Mouse (Mus musculus) lung, postnatal 36 days (tissue): ENCODE data around the gene Gm5741.

Experiments used
- DNase-seq: peaks from one replicate; pipeline ENCODE4 v3.0.0; 2022; ENCODE audit warnings: mixed read lengths

Gm5741 gene

GRCm38 (mm10) chr8:85073041-85073612, 5.3 kb upstream of the Gm5741 start:
- DNase-seq: no peak

DNA sequence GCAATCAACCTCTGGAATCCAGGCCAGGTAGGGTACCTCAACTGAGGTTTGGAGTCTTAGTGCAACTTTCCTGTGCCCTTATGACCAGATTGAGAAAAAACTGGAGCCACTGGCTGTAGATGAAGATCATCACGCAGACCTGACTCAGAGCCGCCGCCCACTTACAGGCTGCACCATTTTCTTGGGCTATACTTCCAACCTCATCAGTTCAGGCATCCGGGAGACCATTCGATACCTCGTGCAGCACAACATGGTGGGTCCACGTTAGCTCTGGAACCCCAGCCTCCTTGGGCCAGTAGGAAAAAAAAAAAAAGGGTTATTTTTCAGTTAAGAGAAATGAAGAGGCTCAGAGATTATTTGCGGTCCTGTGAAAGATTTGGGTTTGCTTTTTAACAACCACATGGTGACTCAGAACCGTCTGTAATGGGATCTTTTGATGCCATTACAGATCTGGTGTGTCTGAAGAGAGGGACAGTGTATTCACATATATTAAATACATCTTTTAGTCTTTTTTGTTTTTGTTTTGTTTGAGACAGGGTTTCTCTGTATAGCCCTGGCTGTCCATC, 4.7 kb upstream of the Gm5741 start:
- no peak for DNase-seq

- peak; percentile 96 for DNase-seq
Observed at GRCm38 (mm10) chr8:85071514-85072281, 3.9 kb upstream of the Gm5741 start, which contains the start of gene Dhps. Gene Dhps (plus strand): TSS chr8:85071757.

DNA sequence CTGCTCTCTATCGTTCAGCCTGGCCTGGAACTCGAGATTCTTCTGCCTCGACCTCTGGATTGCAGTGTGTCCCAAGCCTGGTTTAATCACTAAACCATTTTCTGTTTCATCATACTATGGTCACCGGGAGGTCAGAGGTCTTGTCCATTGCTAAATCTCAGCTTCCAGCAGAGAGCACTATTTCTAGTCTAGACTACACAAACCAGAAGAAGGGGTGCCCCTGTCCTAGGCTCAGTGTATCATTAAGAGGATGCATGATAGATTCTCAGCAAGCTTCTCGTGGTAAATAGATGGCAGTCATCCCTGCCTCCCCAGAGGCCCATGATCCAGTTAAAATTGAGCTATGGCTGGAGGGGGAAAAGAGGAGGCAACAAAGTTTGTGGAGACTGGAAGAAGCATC, 3.3 kb upstream of the Gm5741 start:
- DNase-seq: peak; percentile 37

DNA sequence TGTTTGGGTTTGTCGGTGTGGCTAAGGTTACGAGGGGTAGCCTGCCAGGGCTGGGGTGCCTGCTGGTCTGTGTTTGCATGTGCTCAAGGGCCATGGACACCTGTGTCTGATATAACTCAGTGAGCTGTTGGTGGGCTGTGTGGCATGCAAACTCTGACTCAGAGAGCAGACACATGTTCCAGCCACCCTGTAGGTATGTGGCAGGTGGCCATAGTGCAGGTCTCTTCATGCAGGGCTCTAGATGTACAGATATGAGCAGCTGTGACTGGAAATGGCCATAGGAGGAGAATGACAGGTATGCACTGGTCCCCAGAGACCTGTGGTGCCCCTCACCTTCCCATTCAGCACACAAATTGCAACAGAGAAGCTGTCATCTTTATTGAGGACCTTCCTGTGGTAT, 627 bp downstream of the Gm5741 start:
- DNase-seq: no peak

- no peak for DNase-seq
Observed at GRCm38 (mm10) chr8:85065213-85065612, 2.6 kb downstream of the Gm5741 start.

DNA sequence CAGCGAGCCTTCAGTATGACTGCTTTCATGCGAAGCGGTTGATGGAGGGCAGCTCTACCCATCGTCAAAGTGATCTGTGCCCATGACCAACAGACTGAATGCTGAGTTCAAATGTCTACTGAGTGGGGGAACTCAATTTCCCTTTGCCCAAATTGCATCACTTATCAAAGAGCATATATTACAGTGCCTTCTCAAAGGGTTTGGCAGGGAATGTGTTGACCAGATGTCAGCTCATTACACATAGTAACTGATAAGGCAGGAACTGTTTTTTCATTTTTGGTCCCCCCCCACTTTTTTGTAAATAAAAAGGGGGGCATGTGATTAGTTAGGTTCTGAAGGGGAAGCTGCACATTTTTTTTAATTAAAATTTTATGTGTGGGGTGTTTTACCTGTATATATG, 5.2 kb downstream of the Gm5741 start:
- no peak for DNase-seq

- peak; percentile 98 for DNase-seq
Observed at GRCm38 (mm10) chr8:85059879-85060616, 7.7 kb downstream of the Gm5741 start, which contains the start of gene Fbxw9. Gene Fbxw9 (plus strand): TSS chr8:85060055.

- DNase-seq: no peak
Observed at GRCm38 (mm10) chr8:85057367-85057766, 10.4 kb downstream of the Gm5741 start.

- DNase-seq: peak; percentile 10
Observed at GRCm38 (mm10) chr8:85043619-85044018, 24.2 kb downstream of the Gm5741 start.

DNA sequence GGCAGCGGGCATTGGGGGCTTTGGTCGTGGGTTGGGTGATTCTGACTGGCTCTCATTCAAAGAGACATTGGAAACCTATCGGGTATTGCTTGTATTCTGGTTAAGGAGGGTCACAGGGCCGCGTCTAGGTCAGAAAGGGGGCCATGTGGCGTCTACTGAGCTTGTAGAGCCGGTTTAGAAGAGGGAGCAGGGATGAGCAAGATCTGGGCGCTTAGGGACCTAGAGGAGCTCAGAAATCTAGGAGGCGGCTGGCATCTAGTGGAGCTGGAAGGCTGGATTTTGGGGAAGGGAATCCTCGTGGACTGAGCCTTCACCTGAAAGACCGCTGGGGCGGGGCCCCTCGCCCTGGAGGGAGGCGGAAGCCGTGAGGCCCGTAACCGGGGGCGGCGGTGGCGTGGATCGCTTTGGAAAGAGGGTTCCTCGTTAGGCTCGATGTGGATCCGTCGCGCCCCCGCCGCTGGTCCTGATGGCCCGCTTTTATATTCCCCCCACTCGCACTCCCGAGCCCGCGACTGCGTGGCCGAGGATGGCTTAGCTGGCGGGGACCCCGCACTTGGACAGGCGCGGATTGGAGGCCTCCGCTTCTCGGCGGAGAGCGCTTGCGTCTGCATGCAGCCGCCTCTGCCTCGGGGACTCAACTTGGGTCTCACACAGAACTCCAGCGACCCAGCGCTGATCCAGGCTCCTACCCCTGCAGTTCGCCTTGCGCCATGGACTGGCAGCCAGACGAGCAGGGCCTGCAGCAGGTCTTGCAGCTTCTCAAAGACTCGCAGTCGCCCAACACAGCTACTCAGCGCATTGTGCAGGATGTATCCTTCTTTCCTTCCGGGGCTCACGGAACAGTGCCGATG, 29.9 kb downstream of the Gm5741 start:
- peak; percentile 52 for DNase-seq

- DNase-seq: no peak
Observed at GRCm38 (mm10) chr8:85037366-85037680, 30.5 kb downstream of the Gm5741 start.

- DNase-seq: peak; percentile 98
Observed at GRCm38 (mm10) chr8:85036718-85037365, 30.9 kb downstream of the Gm5741 start, which contains the start of gene Tnpo2. Gene Tnpo2 (plus strand): TSS chr8:85036915.

DNA sequence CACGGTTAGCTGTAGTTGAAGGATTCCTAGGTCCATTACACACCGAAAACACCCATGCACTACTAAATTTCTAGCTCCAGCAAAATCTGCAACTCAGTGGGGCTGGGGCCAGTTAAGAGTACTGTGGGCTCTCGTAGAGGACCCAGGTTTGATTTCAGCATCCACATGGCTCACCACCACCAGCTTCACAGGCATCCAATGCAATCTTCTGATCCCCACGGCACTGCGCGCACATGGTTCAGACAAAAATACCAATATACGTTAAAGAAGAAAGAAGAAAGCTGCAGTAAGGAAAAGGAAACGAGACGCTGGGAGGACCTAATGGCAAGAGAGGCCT, 31.4 kb downstream of the Gm5741 start:
- no peak for DNase-seq

- DNase-seq: peak; percentile 21
Observed at GRCm38 (mm10) chr8:85035728-85036310, 32.0 kb downstream of the Gm5741 start.

GRCm38 (mm10) chr8:85035165-85035727, 32.5 kb downstream of the Gm5741 start:
- DNase-seq: no peak

DNA sequence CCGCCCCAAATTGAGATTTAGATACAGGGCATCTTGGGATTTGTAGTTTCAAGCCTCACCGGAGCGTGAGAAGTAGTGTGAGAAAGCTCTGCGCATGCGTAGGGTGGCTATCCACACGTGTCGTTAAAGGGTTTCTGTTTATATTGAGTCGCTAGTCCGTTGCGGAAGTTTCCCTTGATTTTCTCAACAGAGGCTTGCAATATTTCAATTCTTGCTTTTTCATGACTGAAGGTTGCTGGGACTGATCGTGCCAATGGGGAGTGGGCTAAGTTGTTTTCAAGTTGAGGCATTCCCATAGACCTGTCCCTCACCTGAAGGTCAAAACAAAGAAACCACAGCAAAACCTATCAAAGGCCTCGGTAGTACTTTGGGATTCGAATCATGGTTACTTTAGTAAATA, 33.0 kb downstream of the Gm5741 start:
- DNase-seq: peak; percentile 90

DNA sequence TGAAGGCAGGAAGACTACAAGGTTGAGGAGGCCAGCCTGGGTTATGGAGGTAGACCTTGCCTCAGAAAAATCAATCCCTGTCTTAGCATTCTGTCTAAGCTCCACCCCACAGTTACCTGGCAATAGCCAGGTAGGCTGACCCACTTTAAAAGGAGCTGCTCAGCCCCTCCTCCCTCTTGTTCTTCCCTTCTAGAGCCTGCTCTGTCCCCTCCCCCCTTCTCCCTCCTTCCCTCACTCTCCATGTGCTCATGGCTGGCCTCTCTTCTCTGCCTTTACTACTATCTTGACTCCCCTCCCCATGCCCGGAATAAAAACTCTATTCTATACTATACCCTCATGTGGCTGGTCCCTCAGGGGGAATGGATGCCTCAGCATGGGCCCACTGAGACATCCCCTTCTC, 33.9 kb downstream of the Gm5741 start:
- DNase-seq: peak; percentile 64

GRCm38 (mm10) chr8:85032622-85033311, 35.0 kb downstream of the Gm5741 start:
- DNase-seq: no peak

GRCm38 (mm10) chr8:85029271-85029670, 38.5 kb downstream of the Gm5741 start:
- DNase-seq: no peak

DNA sequence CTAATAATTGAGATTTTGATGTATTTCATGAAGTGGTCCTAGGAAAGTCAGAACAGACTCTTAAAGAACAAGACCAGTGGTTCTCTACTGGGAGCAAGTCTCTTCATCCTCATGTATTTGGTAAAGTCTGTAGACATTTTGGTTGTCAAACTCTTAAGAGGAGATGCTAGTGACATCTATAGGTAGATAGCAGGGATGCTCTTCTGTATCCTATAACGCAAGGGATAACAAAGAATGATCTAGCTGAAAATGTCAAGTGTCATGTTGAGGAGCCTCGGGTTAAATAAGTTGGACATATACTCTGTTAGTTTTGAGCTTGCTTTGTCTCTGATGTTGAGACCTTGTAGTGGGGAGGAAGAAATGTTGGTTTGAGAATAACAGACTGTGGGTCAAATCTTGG, 39.9 kb downstream of the Gm5741 start:
- DNase-seq: no peak
